Mouse (Mus musculus) ES-Bruce4 (cell line): ENCODE measurements around the gene Spock1.

Source experiments
- CTCF ChIP-seq: IDR thresholded peaks from one replicate; pipeline ENCODE4 v1.8.1; 2011; ENCODE audit warnings: low read depth, low read length
- EP300 ChIP-seq: IDR thresholded peaks from 2 replicates; pipeline ENCODE4 v1.6.1; 2011; ENCODE audit warnings: low read depth, low read length; ENCODE audit not compliant: insufficient read depth
- POLR2A ChIP-seq: IDR thresholded peaks from one replicate; pipeline ENCODE4 v1.8.1; 2011; ENCODE audit warnings: low read length; ENCODE audit not compliant: insufficient read depth

DNA sequence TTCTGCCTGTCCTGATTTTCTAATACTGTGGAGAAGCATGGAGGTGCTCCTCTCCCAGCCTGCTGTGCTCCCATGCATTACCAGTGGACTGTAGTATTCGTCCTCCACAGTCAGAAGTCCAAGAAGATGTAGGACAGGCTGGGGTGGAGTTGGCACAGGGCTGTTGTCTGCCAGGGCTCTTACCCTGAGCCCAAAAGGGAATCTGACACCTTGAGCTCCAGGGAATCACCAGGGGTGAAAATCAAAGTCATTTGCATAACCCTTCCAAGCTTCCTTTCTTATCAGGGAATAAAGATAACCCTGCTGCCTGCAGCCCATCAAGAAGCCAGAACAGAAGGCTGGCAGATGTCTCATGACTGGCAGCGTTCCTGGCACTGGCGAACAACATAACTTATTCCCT lies 383.6 kb downstream of the Spock1 start:
- TF ChIP-seq POLR2A = no peak
- no peak for TF ChIP-seq EP300
- TF ChIP-seq CTCF = no peak
